Mouse (Mus musculus) erythroblast, embryonic 14.5 days (primary cell): ENCODE data around the gene Fbxw8. TPM values are rescaled to one million over a fixed set of nuclear protein-coding genes. Genes with fewer than 3 reads are reported as not detected.

Experiments used
- H3K27me3 ChIP-seq: 2 replicates; pipeline ENCODE4 v1.6.1; 2012; ENCODE audit warnings: inconsistent platforms; ENCODE audit not compliant: control insufficient read depth
- H3K36me3 ChIP-seq: 2 replicates; pipeline ENCODE4 v1.6.1; 2012; ENCODE audit warnings: mild to moderate bottlenecking, inconsistent platforms; ENCODE audit not compliant: control insufficient read depth
- H3K4me1 ChIP-seq: 2 replicates; pipeline ENCODE4 v1.6.1; 2012; ENCODE audit warnings: inconsistent platforms; ENCODE audit not compliant: control insufficient read depth
- H3K4me3 ChIP-seq: replicated peaks from 2 replicates; pipeline ENCODE3; 2012; ENCODE audit warnings: moderate library complexity, mild to moderate bottlenecking, inconsistent platforms
- H3K9me3 ChIP-seq: 2 replicates; pipeline ENCODE4 v1.6.1; 2012; ENCODE audit warnings: low read length, inconsistent platforms, mixed read lengths; ENCODE audit not compliant: control insufficient read depth
- GATA1 ChIP-seq: IDR thresholded peaks from 2 replicates; pipeline ENCODE4 v1.6.1; 2012; ENCODE audit warnings: low read length, inconsistent platforms, mixed read lengths
- TAL1 ChIP-seq: IDR thresholded peaks from 3 replicates; pipeline ENCODE4 v1.6.1; 2012; ENCODE audit warnings: low read length, inconsistent platforms, mixed read lengths
- polyA plus RNA-seq: library from polyadenylated mRNA; stranded (reverse); fragments of >175 nt; gene quantifications from 2 replicates; pipeline ENCODE4 v1.2.3, GENCODE M21; 2012

The Fbxw8 gene
- polyA plus RNA-seq, 1 experiment: 1.4 TPM

DNA sequence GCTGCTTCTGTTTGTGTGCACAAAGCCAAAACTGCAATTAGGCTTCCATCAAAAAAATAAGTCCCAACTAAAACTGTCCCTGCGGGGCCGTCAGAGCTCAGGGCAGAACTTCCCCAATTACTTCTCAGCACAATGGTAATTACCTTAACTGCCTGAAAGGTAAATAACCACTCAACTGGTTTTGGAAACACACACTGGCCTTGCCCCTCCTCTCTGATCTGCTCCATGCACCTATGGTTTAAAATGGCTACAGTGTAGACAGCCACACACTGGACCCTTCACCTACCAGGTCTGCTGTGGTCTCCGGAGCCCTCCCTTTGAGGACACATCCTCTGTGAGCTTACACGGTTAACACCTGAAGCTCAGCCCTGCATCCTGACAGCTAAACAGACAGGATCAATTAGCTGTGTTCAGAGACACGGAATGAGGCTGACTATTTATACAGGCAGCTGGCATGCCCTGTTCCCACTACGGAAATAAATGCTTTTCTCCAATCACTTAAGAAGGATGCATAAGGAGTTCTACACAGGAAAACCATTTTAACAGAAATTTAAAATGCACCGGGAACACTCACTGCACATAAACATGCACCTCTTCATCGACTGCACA is 55.3 kb downstream of the Fbxw8 start:
- TF ChIP-seq GATA1: no peak
- TF ChIP-seq TAL1: no peak
- Histone ChIP-seq H3K27me3 (no peaks in the 10 kb centered on the region), H3K36me3 (peaks cover 41% of the 10 kb centered on the region), H3K4me3 (no peak overlapping the region), H3K9me3 (no peaks in the 10 kb centered on the region), H3K4me1 (no peaks in the 10 kb centered on the region)

DNA sequence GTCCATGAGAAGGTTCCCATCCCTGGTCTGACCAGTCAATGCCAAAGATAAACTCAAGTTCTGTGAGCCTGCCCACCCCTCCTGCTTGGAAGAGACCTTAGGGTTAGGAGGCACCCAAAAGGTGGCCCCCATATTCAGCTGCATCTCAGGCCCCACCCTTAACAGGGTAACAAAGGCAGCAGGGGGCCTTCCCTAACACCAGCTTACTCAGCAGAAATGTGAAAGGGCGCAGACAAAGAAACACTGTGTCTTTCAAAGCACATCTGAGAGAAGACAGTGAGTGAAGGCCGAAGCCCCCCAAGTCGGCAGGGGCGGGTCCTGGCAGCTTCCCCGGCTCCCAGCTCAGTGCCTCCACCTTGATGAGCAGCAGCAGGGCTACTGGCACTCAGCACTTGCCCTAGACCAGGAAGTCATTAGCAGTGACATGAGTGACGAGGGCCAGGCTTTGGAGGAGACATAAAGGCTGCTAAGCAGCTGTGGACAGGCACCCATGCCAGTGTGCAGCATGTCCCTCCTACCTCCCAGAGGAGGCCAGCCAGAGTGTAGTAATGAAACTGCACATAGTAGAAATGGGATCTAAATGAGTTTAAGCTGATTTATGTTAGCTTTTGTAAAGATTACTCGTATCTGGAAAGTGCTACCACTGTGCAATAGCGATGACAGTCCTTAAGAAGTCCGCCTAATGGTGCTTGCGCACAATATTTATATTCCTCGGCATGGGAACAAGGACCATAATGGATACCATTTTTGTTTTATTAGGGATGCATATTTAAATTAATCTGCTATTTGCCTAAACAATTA is 56.0 kb downstream of the Fbxw8 start:
- H3K9me3 ChIP-seq: no peaks in the 10 kb centered on the region
- H3K27me3 ChIP-seq: no peaks in the 10 kb centered on the region
- no peak overlapping the region for H3K4me3 ChIP-seq
- TF ChIP-seq TAL1 (no peak), GATA1 (no peak)
- H3K36me3 ChIP-seq: peaks cover 48% of the 10 kb centered on the region
- H3K4me1 ChIP-seq: no peaks in the 10 kb centered on the region

DNA sequence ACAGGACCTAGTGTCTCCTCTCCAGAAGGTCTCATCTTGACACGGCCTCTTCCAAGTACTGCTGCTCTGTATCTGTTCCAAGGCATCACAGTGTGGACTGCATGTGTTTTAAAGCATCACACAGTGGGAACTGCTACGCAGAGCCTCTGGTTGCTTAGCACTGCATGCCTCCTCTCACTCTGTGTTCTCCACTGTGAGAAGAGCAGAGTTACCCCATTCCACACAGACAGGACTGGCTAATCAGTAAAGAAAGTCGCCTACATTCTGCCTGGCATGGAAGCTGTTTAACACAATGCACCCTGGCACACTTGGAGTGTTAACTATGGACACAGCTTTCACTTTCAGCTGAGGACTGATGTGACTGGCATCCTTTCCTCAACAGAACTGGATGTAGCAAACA is 58.9 kb downstream of the Fbxw8 start:
- Histone ChIP-seq H3K27me3 (no peaks in the 10 kb centered on the region), H3K4me3 (no peak overlapping the region), H3K4me1 (no peaks in the 10 kb centered on the region), H3K36me3 (peaks cover 75% of the 10 kb centered on the region), H3K9me3 (no peaks in the 10 kb centered on the region)
- TF ChIP-seq GATA1: no peak
- no peak for TF ChIP-seq TAL1

DNA sequence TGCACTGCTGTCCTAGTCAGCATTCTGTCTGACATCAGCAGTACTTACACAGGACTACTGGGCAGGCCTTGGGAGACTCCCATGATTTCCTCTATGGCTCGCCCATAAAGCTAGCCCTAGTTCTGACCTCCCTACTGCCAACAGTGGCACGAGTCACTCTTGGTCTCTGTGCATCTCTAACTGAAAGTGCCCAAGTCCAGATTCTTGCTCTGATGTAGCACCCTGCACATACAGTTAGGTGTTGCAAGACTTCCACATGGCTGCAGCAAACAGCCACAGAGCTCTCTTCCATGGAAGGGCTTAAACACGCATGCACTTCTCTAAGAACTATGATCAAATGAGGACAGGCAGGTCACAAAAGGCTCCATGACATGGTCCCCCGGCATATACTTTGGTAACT is 59.4 kb downstream of the Fbxw8 start:
- peaks cover 78% of the 10 kb centered on the region for H3K36me3 ChIP-seq
- no peak for TF ChIP-seq GATA1
- no peak for TF ChIP-seq TAL1
- H3K4me1 ChIP-seq: no peaks in the 10 kb centered on the region
- no peaks in the 10 kb centered on the region for H3K9me3 ChIP-seq
- no peak overlapping the region for H3K4me3 ChIP-seq
- H3K27me3 ChIP-seq: no peaks in the 10 kb centered on the region

DNA sequence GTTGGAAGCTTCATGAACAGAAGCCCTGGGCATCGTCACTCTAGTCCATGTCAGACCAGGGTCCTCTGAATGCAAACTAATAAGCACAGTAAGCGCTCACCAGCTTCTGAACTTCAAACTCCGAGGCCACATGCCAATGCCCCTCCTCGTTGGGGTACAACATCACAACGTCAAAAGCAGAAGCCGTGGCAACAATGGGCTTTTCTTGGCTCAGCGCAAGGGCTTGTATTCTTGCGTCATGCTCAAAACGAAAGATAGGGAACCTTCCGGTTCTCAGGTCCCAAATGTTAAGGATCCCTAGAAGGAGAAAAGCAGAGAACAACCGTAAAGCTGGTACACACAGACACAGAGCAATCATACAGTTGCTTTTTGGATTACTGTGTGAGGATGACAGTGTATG is 59.8 kb downstream of the Fbxw8 start:
- H3K36me3 ChIP-seq: peaks cover 81% of the 10 kb centered on the region
- no peaks in the 10 kb centered on the region for H3K9me3 ChIP-seq
- no peaks in the 10 kb centered on the region for H3K27me3 ChIP-seq
- no peak overlapping the region for H3K4me3 ChIP-seq
- H3K4me1 ChIP-seq: no peaks in the 10 kb centered on the region
- TF ChIP-seq TAL1 (no peak), GATA1 (no peak)

DNA sequence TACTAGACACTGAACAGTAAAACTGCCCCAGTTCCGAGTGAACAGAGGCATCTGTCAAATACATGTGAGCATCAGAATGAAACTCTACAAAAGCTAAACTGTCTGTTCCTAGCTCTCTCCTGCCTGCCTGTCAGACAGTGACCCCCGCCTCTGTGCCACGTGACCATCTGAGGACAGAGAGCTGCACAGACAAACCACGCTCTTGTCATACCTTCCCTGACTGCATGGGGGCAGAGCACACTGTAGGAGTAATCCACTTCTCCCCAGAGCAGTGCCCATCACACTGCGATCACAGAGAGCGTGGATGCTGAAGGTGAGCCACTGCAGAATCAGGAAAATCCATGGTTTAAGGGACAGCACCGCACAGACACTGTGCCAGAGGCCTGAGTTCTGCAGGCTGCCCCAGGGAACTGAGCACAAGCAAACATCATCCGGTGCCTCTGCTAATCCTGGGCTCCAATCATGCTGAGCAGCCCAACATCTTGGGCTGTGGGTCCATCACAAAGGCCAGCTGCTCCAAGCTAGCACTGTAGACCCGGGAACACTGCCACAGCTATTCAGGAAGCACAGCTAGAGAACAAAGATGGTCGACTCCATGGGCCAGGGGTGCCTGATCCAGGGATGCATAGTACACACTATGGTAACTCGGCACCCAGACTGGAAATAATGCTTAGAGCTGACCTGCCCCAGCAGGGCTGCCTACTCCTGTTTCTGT is 61.8 kb downstream of the Fbxw8 start:
- TF ChIP-seq TAL1: no peak
- TF ChIP-seq GATA1: no peak
- no peaks in the 10 kb centered on the region for H3K9me3 ChIP-seq
- H3K4me1 ChIP-seq: no peaks in the 10 kb centered on the region
- H3K36me3 ChIP-seq: peaks cover 80% of the 10 kb centered on the region
- no peaks in the 10 kb centered on the region for H3K27me3 ChIP-seq
- H3K4me3 ChIP-seq: no peak overlapping the region

DNA sequence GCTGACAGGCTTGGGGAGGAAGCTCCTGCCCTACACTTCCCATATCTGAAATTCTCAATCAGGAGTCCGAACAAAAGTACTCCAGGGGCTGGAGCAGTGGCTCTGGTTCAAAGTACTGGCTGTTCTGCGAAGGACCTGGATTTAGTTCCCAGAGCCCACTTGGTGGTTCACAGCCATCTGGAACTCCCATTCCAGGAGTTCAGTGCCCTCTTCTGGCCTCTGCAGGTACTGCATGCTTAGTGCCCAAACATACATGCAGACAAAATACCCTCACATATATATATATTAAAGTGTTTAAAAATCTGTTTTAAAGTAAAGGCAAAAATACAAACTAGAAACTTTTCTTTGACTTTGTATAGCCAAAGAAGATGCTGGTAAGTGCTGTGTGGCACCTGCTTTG is 64.4 kb downstream of the Fbxw8 start:
- no peak overlapping the region for H3K4me3 ChIP-seq
- no peak for TF ChIP-seq GATA1
- TF ChIP-seq TAL1: no peak
- peaks cover 83% of the 10 kb centered on the region for H3K36me3 ChIP-seq
- no peaks in the 10 kb centered on the region for H3K4me1 ChIP-seq
- H3K9me3 ChIP-seq: no peaks in the 10 kb centered on the region
- H3K27me3 ChIP-seq: no peaks in the 10 kb centered on the region

DNA sequence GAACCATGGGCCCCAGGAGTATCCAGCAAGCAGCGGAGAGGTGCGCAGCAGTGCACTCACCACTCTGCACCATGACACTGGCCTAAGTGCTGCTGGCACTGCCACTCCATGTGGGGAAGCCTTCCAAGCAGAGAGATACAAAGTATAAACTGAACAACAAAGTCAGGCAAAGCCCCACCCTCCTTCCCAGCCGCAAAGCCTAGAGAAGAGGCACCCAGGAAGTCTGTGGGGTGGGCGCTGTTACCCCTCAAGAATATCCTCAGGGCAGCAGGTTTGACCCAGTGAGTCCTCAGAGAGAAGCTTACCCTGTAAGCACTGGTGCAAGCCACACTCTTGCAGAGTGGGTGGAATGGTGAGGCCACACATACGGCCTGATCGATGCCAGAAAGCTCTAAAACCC is 65.2 kb downstream of the Fbxw8 start:
- Histone ChIP-seq H3K27me3 (no peaks in the 10 kb centered on the region), H3K4me3 (no peak overlapping the region), H3K9me3 (no peaks in the 10 kb centered on the region), H3K4me1 (no peaks in the 10 kb centered on the region), H3K36me3 (peaks cover 76% of the 10 kb centered on the region)
- TF ChIP-seq GATA1: no peak
- no peak for TF ChIP-seq TAL1

DNA sequence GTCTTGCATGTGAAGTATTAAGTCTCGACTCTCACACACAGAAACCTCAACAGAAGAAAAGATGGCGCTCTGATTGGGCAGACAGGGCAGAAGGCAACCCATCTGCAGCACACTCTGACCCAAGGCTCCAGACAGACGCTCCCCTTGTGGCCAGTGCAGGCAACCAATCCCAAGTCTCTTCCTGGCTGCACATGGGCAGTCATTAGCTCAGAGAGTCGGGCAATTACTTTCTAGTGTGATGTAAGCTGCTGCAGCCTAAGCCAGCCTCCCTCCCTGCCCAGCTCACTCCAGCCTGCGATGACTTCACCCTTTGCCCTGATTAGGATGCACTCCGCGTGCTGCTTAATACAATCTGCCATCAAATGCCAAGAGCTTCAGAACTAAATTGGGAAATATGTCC is 66.2 kb downstream of the Fbxw8 start:
- peaks cover 71% of the 10 kb centered on the region for H3K36me3 ChIP-seq

More for the DNA sequence above, 66.2 kb downstream of the Fbxw8 start:
- H3K4me3 ChIP-seq: no peak overlapping the region
- H3K9me3 ChIP-seq: no peaks in the 10 kb centered on the region
- no peaks in the 10 kb centered on the region for H3K27me3 ChIP-seq
- H3K4me1 ChIP-seq: no peaks in the 10 kb centered on the region
- TF ChIP-seq GATA1 (no peak), TAL1 (no peak)
